Mouse (Mus musculus) central nervous system, embryonic 18 days (tissue): ENCODE results near the gene Sfxn5. TPM values are rescaled to one million over a fixed set of nuclear protein-coding genes. Genes with fewer than 3 reads are reported as not detected.

ENCODE experiments used
- polyA plus RNA-seq: library from polyadenylated mRNA; depleted of rRNA; stranded (reverse); fragments of >200 nt; gene quantifications from 2 replicates; pipeline ENCODE4 v1.2.3, GENCODE M21; 2012; rRNA removed

Sfxn5 gene
- polyA plus RNA-seq, result 25.5 and 28.1 TPM in 2 replicates

DNA sequence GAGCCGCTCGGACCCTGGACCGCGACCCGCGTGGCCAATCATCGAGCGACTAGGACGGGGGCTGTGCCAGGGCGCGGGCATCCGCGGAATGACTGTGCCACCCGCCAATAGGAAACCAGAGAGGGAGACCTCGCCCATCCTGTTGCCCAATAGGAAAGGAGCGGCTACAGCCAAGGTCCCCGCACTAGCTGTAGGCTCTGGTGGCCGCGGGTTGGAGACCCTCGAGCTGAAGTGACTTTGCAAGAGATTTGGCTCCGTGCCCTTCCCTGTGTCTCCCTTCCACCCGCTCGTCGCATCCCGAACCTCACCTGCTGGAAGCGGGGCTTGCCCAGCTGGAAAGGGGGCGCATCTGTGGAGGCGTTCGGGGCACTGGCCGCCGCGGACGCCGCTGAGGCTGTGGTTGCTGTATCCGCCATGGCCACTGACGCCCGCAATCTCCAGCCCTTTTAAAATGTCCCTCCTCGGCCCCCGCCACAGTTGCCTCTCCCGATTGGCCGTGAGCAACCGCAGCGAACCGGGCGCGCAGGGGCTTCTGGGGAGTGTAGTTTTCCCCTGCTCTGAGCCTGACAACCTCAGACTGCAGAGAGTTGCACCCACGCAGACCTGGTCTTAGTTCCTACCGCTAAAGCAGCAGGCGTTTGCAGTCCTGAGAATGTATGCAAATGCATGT, at the start of gene Sfxn5:
Gene Sfxn5, minus strand, starts transcription at position 423 of the 670 bp plus-strand sequence.

DNA sequence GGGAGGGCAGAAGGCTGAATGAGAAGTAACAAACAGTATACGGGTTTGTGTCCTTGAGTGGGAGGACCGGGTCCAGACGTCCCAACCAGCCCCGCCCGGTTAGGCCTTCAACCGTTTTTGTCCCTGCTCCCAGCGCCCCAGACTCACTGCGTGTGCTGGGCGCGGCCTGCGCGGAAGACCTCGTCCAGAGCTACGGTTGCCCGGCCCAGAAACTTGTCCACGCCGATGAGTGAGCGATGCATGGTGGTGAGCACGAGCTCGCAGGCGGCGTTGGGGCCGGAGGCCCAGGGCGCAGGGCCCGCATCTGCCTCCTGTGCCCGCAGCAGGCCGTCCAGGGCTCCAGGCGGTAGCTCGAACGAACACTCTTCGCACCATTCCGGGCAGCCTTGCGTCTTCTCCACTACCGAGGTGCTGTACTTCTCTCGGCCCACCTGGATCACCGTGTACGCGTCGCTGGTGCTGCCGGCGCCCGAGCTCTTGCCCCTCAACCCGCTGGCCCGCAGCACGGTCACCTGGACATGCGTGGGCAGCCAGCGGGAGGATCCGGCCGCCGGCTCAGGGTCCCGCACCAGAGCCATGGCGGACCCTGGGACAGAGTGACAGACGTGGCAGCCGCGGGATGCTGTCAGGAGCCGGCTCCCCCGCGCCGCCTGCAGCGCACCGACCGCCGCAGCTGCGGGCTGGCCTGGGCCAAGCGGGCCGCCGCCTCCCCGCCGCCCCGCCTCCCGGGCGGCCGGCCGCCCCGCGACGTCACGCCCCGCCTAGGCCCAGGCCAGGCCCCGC, 40.9 kb upstream of the Sfxn5 start, which contains the start of gene Rab11fip5:
Gene Rab11fip5, minus strand, starts transcription at position 684 of the 783 bp plus-strand sequence.

DNA sequence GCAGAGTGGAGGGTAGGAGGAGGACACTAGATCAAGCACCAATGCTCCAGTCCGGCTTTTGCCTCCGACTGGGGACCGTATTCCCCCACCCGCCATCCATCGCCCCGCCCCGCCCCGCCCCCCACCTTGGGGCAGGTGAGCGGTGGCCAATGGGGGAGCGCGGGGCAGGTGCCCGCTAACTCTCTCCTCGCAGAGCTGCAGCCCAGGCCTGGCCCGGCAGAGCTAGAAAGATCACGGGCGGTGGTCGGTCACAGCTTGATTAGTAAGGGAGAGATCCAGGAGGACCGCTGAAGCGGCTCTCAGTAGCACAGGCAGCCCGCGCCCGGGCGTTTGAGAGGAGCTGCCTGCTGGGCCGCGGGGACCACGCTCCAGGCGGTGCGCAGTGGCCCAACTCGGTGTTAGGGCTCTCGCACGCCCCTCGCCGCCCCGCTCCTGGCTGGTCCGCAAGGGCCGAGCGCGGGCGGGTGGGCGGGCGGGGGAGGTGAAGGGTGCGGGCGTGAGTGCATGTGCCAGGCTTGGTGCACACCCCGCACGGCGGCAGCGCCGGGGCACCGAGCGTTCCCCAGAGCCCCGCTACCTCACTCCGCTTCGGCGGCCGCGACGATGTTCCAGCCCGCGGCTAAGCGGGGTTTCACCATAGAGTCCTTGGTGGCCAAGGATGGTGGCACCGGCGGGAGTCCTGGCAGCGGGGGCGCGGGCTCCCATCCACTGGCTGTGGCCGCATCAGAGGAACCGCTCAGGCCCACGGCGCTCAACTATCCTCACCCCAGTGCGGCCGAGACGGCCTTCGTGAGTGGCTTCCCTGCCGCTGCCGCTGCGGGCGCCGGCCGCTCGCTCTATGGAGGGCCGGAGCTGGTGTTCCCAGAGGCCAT, 145.6 kb downstream of the Sfxn5 start, which contains the start of gene Emx1:
Gene Emx1, plus strand, starts transcription at position 99 of the 872 bp plus-strand sequence.

Other genes starting within 250 kb of the Sfxn5 start
- gene Spr, start 195.7 kb downstream of the Sfxn5 start, polyA plus RNA-seq, result 13.1 TPM in 2 replicates
- gene Emx1, start 146.0 kb downstream of the Sfxn5 start, polyA plus RNA-seq, result 24.3 and 28.0 TPM in 2 replicates
- 20.9 and 23.5 TPM in 2 replicates for gene Rab11fip5, start 41.2 kb upstream of the Sfxn5 start, polyA plus RNA-seq
- not detected in 2 replicates for gene Noto, start 90.5 kb upstream of the Sfxn5 start, polyA plus RNA-seq
- 89.9 and 92.3 TPM in 2 replicates for gene Smyd5, start 98.6 kb upstream of the Sfxn5 start, polyA plus RNA-seq
- gene Cct7, start 118.1 kb upstream of the Sfxn5 start, polyA plus RNA-seq, result 316 and 327 TPM in 2 replicates
- gene Pradc1, start 118.5 kb upstream of the Sfxn5 start, polyA plus RNA-seq, result 21.4 and 24.3 TPM in 2 replicates
- 28.0 and 31.3 TPM in 2 replicates for gene Fbxo41, start 169.6 kb upstream of the Sfxn5 start, polyA plus RNA-seq
- gene Egr4, start 180.2 kb upstream of the Sfxn5 start, polyA plus RNA-seq, result 1.3 and 1.5 TPM in 2 replicates